Mouse (Mus musculus): ENCODE results near the gene Tmem88.

The Tmem88 gene

DNA sequence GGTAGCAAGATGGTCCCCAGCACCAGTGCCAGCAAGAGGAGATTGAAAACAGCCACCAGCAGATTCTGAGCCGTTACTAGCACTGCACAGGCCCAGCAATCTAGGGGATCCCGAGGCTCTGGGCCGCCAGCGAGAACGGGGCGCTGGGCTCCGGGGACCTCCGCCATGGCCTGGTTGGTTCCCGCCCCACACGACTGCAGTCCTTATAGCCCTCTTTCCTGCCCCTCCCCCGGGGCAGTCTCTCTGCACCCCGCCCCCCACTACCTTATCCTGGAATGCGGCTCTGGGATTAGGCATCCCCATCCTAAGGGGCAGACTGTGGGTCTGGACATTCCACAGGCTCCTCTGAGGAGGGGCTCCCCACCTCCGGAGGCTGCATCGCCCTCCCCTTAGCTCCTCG, at the start of gene Tmem88:
Gene Tmem88, minus strand, starts transcription at position 176 of the 400 bp plus-strand sequence.
- peak in 1 of 2 experiments; percentile 32 for DNase-seq

DNA sequence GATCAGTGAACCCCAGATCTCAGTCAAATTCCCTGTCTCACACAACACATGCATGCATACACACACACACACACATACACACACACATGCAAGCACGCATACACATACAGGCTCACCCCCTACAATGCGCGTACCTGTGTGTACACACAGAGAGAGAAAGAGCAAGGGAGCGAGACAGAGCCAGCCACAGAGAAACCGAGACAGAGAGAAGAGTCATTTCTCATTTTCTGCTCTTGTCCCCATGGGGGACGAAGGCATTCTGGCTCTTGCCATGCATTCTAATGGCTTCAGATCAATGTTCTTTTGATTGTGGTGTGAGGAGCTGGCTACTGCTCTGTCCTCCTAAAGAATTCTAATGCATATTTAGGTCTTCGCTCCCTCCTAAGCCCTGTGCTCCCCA, 49.3 kb upstream of the Tmem88 start:
- DNase-seq: no peak

DNA sequence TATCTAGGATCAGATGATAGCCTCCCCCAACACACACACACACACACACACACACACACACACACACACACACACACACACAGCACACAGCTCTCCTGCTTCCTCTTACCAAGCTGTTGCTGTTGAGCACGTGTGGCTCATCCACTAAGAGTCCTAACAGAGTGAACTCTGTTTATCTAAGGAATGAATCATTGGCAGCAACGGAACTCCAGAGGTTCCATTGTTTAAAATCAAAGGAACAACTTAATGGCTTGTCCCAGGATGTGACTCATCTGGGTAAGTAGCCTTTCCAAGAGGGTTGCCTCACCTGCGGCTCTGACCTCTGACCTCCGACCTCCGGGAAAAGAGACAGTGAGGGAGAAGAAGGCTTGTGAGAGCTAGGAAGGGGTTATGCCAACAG, 45.3 kb upstream of the Tmem88 start:
- DNase-seq: no peak

DNA sequence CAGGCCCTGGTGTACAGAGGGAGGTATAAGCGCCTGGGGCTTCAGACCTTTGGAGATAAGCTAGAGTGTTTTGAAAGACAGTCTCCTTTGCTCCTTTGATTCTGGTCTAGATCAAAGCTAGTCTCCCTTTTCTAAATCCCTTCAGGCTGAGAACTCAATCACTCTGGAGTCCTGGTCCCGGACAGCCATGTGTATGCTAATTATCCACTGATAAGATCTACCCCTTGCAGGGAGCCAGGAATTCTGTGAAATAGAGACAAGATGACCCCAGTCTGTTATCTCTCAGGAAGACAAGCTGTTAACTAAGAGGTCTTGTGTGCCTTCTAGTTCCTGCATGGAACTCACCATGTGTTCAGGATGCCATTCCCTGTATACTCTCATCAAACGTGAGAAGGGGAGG, 39.3 kb upstream of the Tmem88 start:
- DNase-seq: no peak

DNA sequence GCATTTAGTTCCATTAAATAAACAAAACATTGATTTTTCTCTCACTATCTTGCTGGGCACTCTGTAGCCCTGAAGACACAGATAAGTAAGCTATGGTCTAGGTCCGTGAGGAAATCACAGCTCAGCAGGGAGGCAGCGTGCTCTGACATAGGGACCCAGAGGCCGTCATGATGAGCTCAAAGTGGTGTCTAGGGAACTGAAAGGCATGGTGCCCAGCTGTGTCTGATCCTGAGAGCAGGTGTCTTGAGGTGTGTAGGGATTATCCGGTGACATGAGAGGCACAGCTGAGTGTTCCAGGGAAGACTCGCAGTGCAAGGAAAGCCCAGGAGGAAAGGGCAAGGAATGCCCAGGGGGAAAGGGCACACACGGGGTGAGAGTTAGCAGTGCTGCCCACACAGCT, 35.2 kb upstream of the Tmem88 start:
- DNase-seq: no peak

DNA sequence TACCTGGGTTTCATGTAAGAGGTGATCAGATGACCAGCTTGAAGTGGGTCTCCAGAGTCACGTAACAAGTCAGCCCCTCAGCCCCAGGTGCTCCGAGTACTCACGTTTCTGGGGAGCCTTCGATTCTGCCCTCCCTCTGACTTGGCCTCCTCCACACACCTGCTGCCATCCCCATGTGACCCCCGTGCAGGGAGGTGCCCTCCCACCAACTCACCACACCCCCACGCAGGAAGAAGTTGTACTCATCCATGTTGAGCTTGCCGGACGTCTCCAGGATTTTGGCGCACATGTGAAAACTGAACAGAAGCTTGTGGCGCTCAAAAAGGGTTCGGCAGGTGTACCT, 34.6 kb upstream of the Tmem88 start:
- no peak for DNase-seq

DNA sequence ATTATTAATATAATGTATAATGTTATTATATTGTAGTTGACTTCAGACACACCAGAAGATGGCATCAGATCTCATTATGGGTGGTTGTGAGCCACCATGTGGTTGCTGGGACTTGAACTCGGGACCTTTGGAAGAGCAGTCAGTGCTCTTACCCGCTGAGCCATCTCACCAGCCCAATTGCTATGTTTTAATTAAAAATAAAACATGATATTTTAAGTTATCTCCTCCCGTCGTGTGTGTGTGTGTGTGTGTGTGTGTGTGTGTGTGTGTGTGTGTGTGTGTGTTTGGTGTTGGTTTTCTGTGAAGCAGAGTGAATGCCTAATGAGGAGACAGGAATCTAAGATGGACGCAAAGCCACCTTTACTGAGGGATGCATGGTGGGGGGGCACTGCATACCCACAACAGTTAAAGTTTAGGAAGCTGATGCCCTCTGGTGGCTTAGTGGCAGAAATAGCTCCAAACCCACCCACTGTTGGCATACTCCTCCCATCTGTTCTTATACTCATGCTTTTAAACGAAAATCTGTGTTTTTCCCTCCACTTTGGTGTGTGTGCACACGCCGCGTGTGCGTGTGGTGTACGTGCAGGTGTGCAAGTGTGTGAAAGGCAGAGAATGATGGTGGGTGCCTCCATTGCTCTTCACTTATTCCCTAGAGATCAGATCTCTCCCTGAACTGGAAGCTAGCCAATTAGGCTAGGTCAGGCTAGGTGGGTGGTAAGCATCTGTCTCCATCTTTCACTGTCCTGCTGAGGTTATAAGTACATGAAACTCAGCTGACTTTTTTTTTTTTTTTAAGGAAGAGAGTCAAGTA, 34.0 kb upstream of the Tmem88 start:
- DNase-seq: peak; percentile 80 to 85

DNA sequence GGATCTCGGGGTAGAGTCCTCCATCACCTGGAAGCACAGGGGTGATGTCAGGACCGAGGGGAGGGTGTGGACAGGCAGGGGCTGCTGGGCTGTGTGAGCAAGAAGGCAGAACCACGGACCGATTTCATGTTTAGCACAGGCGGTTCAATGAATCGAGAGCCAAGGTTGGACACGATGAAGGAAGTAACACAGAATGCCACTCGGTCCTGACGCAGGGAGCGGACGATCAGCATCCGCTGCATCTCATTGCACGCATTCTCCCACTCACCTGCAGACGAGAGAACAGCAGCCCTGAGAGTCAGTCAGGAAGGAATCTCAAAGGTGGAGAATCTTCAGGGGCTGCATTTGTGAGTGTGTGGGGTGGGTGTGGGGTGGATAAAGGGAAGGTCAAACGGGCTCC, 32.6 kb upstream of the Tmem88 start:
- DNase-seq: no peak

DNA sequence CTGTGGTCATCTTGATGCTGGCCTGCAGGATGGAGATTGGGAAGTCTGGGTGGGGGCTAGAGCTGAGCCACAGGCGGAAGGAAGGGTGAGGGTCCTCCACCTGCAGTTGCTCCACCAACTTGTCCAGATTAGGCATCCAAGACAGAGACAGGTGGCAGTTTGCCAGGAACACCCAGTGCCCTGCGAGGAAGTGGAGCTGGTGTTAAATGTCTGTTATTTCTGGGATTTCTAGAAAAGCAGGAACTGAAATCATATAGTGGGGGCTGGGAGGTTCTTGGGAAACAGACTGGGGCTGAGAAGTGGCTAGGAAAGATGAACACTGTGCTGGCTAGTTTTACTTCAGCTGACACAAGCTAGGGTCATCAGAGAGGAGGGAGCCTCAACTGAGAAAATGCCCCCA, 31.3 kb upstream of the Tmem88 start:
- no peak for DNase-seq

DNA sequence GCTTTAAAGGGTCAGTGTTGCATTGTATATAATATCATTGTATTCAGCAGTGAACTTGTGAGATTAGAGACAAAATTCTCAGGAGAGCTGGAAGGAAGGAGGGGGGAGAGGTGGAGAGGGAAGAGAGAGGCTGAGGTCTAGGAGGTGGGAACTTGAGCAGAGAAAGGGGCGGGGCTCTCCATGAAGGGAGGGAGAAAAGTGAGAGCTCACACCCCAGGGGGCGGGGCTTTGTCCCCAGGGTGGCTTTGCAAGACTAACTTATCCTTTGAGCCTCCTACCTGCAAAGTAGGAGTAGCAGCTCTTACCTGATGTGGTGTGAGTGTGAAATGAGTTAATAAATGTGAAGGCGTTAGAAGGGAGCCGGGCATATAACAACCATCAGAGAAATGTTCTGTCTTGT, 30.7 kb upstream of the Tmem88 start:
- peak in 1 of 2 experiments; percentile 33 for DNase-seq

DNA sequence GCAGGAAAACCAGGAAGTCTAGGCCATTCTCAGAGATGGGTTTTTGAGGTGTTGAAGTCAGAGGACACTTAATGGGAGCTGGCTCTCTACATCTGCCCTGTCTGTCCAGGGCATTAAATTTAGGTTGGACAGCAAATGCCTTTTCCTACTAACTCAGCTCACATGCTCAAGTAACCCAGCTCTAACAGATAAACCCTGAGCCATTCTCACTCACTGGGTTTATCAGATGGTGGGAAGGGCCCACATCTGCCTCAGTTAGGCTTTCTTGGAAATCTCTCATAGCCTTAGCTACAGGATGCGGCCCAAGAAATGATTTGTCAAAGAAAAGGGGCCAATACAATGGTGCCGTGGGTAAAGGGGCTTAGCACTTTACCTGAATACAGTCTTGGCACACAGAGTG, 28.2 kb upstream of the Tmem88 start:
- no peak for DNase-seq

DNA sequence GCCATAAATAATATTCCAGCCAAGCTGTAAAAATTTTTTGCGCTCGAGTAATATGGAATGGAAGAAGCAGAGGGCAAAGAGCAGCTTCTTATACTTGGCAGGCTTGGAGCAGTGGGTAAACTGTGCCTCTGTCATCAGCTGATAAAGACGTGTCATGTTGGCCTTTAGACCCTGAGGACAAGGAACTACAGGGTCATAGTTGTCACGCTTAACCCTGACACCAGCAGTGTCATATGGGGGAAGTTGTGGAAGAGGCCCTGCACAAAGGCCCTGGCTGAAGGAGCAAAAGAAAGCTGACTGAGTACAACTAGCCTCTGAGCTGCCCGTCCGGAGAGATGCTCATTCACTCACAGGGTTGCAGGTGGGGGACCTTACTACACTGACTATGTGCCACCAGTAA, 25.9 kb upstream of the Tmem88 start:
- no peak for DNase-seq

DNA sequence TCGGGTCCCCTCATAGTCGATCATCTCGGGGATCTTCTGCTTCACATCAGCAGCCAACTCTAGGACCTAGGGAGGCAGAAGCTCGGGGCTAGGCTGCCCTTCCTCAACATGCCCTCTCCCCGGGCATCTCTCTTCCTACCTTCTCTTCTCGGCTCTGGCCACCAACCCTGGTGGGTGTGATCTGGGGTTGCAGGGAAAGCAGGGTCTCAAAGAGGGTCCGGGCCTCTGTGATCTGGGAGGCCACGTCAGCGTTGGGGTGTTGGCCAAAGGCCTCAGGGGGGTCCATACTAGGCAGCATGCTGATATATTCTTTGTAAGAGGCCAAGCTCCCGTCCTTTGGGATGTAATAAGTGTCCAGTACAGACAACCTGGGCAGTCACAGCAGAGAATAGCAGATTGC, 24.8 kb upstream of the Tmem88 start:
- DNase-seq: no peak

DNA sequence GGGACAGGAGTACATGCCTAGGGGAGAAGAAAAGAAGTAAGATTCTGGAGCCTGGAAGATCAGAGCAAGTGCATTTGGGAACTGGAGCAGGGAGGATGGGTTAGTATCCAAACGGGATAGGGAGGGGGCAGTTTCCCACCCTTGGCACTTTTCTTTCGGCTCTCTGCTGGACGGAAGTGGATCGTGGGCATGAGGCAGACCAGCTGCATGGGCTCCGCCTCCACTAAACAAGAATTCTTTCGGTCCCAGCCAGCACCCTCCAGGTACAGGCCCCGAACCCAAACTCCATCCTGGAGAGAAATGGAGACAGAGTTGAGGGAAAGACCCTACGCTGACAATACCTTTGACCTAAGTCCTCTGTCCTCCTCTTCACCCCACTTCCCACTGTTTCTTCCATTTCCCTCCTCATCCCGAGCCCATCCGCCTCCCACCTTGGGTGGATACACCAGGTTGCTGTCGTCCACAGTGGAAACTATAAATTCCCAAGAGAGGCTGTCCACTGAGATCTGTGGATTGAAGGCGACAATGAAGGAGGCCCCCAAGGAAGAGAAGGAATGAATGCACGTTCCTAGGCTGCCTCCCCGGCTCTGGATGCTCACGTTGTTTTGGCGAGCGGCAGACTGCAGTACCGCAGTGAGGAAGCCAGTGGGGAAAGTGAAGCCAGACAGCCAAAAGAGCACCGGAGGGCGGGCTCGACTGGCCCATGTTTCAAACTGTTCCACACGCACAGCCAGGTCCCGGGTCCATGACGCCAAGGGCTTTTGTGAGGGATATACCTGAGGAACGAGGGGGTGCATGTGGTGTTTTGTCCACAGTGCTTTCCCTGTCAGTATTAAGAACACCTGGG, 23.3 kb upstream of the Tmem88 start:
- no peak for DNase-seq

DNA sequence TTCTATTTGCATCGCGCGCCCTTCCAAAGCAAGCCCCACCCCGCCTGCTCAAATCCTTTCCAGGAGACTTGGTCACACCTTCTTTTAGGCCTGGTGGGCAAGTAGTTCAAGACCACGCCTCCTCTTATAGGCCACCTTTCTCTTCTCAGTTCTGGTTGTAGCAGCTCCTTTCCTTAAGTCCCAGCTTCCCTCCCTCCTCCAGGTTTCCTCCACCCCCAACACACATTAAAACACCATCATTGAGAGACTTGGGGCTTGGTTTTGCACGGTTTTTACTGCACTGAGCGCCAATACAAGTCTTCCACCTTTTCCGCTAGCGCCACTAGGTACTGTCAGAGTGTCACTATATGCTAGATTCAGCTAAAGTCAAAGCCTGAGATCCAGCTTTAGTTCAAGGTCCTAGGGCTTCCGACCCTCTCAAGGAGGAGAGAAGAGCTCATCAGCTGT, 22.5 kb upstream of the Tmem88 start:
- DNase-seq: no peak

DNA sequence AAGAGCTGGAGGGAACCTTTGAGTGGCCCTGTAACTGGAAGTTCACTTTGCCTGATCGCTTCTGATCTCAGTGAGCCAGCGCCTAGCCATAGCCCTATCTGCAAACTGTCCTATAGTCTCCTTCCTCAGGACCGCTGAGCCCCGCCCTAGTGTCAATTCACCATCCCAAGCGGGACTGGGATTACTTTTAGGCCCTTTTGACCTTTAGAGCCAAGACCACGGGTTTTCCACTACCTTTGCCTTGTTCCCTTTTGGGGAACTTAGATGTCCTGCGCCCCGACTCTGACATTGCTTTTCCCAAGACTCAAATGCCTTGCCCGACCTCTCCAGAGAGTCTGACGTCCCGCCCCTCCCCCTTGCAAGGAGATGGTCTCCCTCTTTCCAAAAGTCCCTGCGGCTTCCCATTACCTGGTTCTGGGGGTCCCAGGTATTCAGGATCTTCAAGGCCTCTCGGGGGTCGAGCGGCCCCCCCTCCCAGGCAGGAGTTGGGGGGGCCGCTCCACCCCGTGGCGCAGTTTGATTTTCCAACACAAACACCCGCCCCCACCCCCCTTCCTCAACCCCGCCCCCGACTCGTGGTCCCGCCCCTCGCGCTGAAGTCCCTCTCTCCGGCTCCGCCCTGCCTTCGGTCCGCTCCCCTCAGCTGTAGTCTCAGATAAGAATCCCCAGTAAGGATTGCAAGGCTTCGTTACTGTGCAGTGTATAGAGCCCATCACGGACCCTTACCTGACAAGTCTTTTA, 21.9 kb upstream of the Tmem88 start:
- DNase-seq: peak; percentile 51 to 59

DNA sequence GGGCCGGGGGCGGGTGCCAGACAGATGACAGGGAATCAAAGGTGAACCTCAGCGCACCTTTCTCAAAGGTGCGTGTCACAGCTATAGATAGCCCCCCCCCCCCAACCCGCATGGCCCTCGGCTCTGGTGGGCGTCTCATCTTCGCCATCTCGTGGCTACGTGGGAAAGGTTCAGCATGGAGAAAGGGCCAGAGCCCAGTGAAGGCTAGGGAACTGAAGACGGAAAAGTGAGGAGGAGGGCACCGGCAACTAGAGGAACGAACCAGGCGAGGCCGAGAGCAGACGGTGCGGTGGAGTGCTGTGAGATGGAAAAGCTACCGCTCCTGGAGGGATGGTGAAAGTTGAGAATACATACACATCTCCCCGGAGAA, 21.4 kb upstream of the Tmem88 start:
- DNase-seq: peak in 1 of 2 experiments; percentile 48

DNA sequence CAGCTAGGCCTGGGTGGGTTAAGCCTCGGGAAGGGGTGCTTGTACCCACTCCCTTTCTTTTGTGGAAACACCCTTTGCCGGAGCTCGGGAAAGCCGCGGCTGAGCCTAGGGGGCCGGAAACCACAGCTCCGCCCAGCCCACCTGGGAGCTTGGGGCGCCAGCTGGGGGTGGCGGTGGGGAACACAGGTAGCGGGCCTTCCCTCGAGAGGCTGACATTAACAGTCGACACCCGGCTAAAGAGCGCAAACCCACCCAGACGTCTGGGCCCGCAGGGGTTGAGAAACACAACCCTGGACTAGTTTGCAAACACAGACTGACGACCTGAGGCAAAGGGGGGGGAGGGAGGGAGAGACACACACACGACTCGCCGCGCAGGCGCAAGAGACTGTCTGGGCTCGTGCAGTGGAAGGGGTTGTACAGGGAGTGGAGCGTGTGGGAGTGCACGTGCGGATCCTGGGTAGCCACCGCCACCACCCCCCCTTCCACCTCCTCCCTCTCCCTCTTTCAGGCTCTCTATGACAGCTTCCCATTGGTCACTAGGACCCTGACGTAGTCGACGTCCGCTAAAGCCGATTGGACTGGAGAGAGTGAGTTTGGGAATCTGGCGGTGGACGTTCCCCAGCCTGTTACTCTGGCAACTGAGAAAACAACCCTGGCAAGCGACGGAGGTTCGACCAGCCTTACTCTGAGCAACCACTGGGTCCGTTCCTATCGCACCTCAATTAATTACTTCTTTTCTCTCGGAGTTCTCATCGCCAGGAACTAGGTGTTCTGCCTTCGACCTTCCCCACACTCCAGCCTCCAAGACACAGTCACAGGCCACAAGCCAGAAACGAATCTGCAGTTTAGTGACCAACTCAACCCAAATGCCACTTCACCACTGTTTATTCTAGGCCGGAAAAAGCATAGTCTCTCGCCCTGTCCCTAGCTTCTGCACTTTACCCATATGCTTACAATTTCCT, 20.7 kb upstream of the Tmem88 start:
- peak; percentile 71 to 74 for DNase-seq

DNA sequence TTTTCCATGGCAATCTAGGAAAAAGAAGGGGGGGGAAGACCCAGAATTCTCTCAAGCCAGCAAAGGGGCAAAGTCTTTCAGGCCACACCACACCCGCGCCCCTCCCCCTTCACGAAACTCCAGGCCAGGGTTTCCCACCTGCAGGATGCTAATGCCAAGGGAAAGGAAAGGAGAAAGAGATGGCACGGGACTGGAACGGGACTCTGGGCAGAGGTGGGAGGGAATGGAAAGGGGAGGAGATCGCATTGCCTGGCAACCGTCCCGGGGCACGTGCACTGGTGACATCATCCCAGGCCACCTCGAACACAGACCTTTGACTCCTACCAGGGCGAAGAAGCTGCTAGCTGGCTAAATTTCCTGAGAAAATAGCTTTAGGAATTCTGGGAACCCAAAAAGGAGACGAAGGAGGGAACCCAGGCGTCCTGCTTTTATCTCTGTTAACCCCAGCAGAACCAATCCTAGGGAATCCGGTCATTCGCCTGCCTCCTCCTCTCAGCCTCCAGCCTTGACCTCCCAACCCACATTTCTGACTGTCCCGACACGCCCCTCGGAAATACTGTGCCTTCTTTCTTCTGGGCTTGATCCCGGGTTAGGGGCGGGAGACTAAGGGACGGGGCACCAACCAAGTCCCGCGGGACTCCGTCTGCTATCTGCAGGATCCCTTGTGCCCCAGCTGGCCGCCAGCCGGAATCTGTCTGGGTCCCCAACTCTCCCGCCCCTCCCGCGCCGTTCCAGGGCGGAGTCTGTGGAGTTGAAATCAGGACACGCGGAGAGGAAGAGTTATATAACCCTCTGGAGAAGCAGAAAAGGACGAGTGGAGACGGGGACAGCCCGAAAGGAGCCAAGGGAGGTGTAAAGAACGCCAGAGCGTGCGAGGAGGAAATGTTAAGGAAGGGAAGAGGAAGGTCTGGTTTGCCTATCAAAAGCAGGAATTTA, 19.7 kb upstream of the Tmem88 start:
- DNase-seq: peak; percentile 50 to 56

DNA sequence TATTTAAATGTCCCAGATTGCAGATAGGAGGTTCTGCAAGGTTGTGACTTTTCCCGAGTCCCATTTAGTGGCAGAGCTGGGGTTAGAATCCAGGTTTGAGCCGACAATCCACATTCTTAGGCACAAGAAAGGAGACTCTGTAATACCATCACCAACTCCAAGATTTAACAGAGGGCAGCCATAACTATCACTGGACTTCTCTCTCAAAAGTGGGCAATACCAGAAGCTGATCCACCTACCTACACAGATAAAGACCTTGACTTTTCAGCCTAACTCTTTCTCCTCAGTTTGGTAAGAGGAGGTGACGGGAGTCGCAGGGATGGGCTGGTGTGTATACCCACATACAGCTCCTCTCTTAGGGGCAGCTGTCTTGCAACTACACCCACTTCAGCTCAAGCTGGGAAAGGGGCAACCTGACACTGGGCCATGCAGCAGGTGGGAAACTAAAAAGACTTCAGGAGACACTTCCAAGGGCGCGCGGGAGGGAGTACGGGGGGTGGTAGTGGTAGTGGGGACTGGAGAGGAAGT, 19.0 kb upstream of the Tmem88 start:
- no peak for DNase-seq

DNA sequence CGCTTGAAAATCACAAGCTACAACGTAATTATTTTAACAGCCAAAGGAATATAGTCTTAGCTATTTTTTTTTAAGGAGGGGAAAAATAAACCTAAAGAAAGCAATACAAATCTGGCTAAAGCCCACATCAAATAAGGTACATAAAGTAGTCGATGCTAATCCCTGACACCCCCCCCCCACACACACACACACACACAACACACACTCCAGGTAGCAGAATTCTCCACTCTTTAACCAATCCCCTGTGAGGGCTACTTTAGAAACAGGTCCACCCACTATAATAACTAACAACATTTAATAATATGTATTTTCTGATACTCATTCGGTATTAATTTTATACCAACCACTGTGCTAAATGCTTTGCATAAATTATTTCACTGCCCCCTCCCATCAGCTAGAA, 18.5 kb upstream of the Tmem88 start:
- no peak for DNase-seq

Measured in B cell, adult 2 months (primary cell).